Mouse (Mus musculus) liver, postnatal 0 days (tissue): ENCODE data around the gene Zmynd10. TPM values are rescaled to one million over a fixed set of nuclear protein-coding genes. Genes with fewer than 3 reads are reported as not detected.
"Not testable (repeated sequence)": the region's sequence is repeated elsewhere in the genome, so short reads cannot be mapped to it uniquely, and the experiment has no call there.

Experiments used
- ATAC-seq: fragments of 200-750 bp; cut with Nextera tagmentation; 2 replicates; pipeline ENCODE4 v1.8.0; 2017; ENCODE audit warnings: mild to moderate bottlenecking, moderate library complexity
- DNase-seq: peaks from one replicate; pipeline ENCODE4 v3.0.0-alpha.2; 2016
- H3K27ac ChIP-seq: fragments of 300-500 bp; sonication (generic); 2 replicates; pipeline ENCODE4 v1.5.1; 2014; ENCODE audit warnings: antibody characterized with exemption, moderate library complexity, mild to moderate bottlenecking, low read depth
- H3K27me3 ChIP-seq: fragments of 300-500 bp; sonication (generic); 2 replicates; pipeline ENCODE4 v1.6.1; 2014; ENCODE audit warnings: low read length, control low read depth, mixed read lengths; ENCODE audit not compliant: insufficient read depth
- H3K36me3 ChIP-seq: fragments of 300-500 bp; sonication (generic); replicated peaks from 2 replicates; pipeline ENCODE4 v1.6.1; 2014; ENCODE audit warnings: mild to moderate bottlenecking, control low read depth, low read length, moderate library complexity, mixed read lengths; ENCODE audit not compliant: insufficient read depth
- H3K4me1 ChIP-seq: fragments of 300-500 bp; sonication (generic); 2 replicates; pipeline ENCODE4 v1.6.1; 2014; ENCODE audit warnings: antibody characterized with exemption, mild to moderate bottlenecking, control low read depth; ENCODE audit not compliant: insufficient read depth
- H3K4me2 ChIP-seq: fragments of 300-500 bp; sonication (generic); 2 replicates; pipeline ENCODE4 v1.6.1; 2014; ENCODE audit warnings: low read depth, mild to moderate bottlenecking, low read length, moderate library complexity, mixed read lengths
- H3K4me3 ChIP-seq: fragments of 300-500 bp; sonication (generic); 2 replicates; pipeline ENCODE4 v1.5.1; 2014; ENCODE audit warnings: low read depth, low read length
- H3K9ac ChIP-seq: fragments of 300-500 bp; sonication (generic); replicated peaks from 2 replicates; pipeline ENCODE4 v1.6.1; 2014; ENCODE audit warnings: mild to moderate bottlenecking, moderate library complexity
- H3K9me3 ChIP-seq: fragments of 300-500 bp; sonication (generic); 2 replicates; pipeline ENCODE4 v1.6.1; 2016; ENCODE audit warnings: mild to moderate bottlenecking, control low read depth, low read length, mixed read lengths
- CTCF ChIP-seq: sonication (generic); IDR thresholded peaks from 2 replicates; pipeline ENCODE4 v1.5.1; 2016; ENCODE audit warnings: antibody characterized with exemption, low read depth
- EP300 ChIP-seq: IDR thresholded peaks from 2 replicates; pipeline ENCODE4 v1.6.1; 2016; ENCODE audit warnings: antibody characterized with exemption, low read depth, mild to moderate bottlenecking
- WGBS: fragments of 180-500 bp; shearing (Covaris S2); extraction: QIAGEN DNeasy Blood & Tissue Kit; methylation state at CpG from one replicate; pipeline ENCODE4 v1.1.7; 2014; ENCODE audit not compliant: insufficient replicate concordance; 5-methylcytosine and 5-hydroxymethylcytosine counted together
- polyA plus RNA-seq: library from polyadenylated mRNA; unstranded; fragments of >200 nt; fragmentation: Nextera tagmentation; extraction: Ambion mirVana; gene quantifications from 2 replicates; pipeline ENCODE4 v1.2.1, GENCODE M21; 2015

Zmynd10 gene
- polyA plus RNA-seq, 1 experiment from 2014 or later: 0.73 TPM

DNA sequence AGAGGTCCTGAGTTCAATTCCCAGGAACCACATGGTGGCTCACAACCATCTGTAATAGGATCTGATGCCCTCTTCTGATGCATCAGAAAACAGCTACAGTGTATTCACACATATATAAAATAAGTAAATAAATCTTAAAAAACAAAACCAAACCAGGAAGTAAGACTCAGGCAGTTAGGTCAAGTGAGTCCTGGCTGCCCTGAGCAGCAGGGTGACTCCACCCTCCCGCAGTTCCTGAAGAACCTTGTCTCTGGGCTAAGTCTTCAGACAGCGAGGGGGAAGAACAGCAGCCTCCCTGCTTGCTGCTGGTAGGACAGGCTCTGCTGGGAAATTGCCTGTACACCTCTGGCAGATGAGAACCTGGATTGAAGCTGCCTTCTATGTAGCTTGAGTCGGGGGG lies 9.2 kb downstream of the Zmynd10 start:
- Histone ChIP-seq H3K36me3 (peaks cover 50% of the 10 kb centered on the region), H3K27ac (peak overlapping the region; percentile 74), H3K4me2 (peak overlapping the region; percentile 88), H3K9me3 (no peaks in the 10 kb centered on the region), H3K4me3 (peak overlapping the region; percentile 73), H3K27me3 (0 out of 2 replicates have a peak, but pooled peaks cover 6% of the 10 kb centered on the region), H3K4me1 (peaks cover 37% of the 10 kb centered on the region), H3K9ac (peak overlapping the region; percentile 93)
- 52% methylated on average over 3 of the region's 3 CpGs for WGBS
- TF ChIP-seq CTCF: no peak
- TF ChIP-seq EP300: no peak
- DNase-seq (no peak), ATAC-seq (no peak)

- peak; percentile 95 for DNase-seq
- Histone ChIP-seq H3K4me2 (peak within 1 kb of the TSS; percentile 97), H3K36me3 (peaks cover 54% of the 10 kb centered on the region), H3K27ac (peak within 1 kb of the TSS; percentile 84), H3K4me3 (peak within 1 kb of the TSS; percentile 97), H3K9me3 (no peaks in the 10 kb centered on the region), H3K4me1 (peaks cover 45% of the 10 kb centered on the region), H3K27me3 (no peaks in the 10 kb centered on the region), H3K9ac (peak within 1 kb of the TSS; percentile 94)
- no peak for TF ChIP-seq EP300
- no peak for TF ChIP-seq CTCF
- ATAC-seq: peak; percentile 94
- WGBS: 0% methylated on average over 44 of the region's 46 CpGs
Observed at GRCm38 (mm10) chr9:107563029-107563581, 16.0 kb downstream of the Zmynd10 start, which contains the start of gene Tusc2. Gene Tusc2 (plus strand): TSS chr9:107563255.

- peak overlapping the region; percentile 26; the same call in 1 of the 2 replicates for H3K9ac ChIP-seq
- not testable (repeated sequence) for ATAC-seq, H3K4me3 ChIP-seq, H3K4me2 ChIP-seq, DNase-seq, H3K27me3 ChIP-seq, H3K9me3 ChIP-seq
- peak overlapping the region; percentile 87; the same call in 1 of the 2 replicates for H3K27ac ChIP-seq
- peaks cover 57% of the 10 kb centered on the region for H3K4me1 ChIP-seq
- WGBS: 50% methylated on average over 5 of the region's 5 CpGs
- peaks cover 30% of the 10 kb centered on the region for H3K36me3 ChIP-seq
- TF ChIP-seq CTCF: peak; percentile 46
Observed at GRCm38 (mm10) chr9:107565556-107565955, 18.5 kb downstream of the Zmynd10 start.

DNA sequence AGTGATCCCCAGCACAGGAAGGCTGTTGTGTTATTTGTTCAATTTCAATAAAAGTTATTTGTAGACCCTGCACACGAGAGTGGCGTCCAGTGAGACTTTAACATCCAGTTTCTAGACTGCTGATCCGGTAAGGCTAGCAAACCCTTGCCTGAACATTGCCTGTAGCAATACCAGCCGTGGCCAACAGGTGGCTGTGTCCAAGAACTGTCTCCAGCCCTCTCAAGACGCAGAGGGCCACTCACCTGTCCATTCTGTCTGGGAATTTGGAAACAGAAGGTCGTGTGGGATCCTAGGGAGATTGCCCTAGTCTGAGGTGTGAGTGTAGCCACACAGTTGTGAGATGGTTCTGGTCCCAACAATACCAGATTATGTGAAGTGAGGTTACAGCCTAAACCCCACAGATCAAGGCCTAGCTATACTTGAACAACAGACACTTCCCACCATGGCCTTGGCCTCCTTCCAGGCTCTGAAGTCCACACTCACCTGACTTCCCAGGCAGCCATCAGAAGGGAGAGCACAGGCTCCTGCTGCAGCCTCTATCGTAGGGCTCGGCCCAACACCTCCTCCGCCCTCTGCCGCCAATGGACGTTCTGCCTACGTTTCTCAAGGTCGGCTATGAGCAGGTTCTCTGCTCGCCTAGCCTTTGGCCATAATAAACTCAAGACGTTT lies 19.1 kb downstream of the Zmynd10 start:
- TF ChIP-seq CTCF: peak; percentile 95
- TF ChIP-seq EP300: no peak
- DNase-seq (peak; percentile 89), ATAC-seq (no peak)
- peaks cover 63% of the 10 kb centered on the region for H3K4me1 ChIP-seq
- peak overlapping the region; percentile 26; the same call in 1 of the 2 replicates for H3K9ac ChIP-seq
- WGBS: 47% methylated on average over 15 of the region's 15 CpGs
- peak overlapping the region; percentile 90 for H3K4me2 ChIP-seq
- peak overlapping the region; percentile 87 for H3K27ac ChIP-seq
- no peaks in the 10 kb centered on the region for H3K9me3 ChIP-seq
- H3K27me3 ChIP-seq: no peaks in the 10 kb centered on the region
- no peak overlapping the region for H3K4me3 ChIP-seq
- peaks cover 24% of the 10 kb centered on the region for H3K36me3 ChIP-seq

DNA sequence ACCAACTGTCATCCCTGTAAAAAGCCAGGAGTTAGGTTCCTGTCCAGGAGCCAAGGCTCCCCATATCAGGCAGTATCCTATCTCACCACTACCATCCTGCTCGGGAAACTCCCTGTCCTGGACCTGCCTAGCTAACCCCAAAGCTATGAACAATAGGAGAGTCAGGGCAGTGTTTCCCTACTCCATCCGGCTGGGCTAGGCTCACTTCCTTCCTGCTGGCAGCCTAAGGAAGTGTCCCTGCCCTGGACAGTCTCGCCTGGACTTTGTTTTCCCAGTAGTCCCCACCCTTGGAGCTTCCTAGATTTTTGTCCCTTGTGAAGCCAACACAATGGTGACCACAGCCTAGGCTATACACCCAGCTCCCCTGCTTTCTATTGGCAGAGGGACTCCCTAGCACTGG lies 19.8 kb downstream of the Zmynd10 start:
- Histone ChIP-seq H3K27ac (peak overlapping the region; percentile 87), H3K4me3 (0 out of 2 replicates have a peak overlapping the region, but pooled peaks have one; percentile 94), H3K9me3 (no peaks in the 10 kb centered on the region), H3K36me3 (peaks cover 17% of the 10 kb centered on the region), H3K27me3 (no peaks in the 10 kb centered on the region), H3K4me2 (peak overlapping the region; percentile 90), H3K4me1 (peaks cover 70% of the 10 kb centered on the region), H3K9ac (peak overlapping the region; percentile 86; the same call in 1 of the 2 replicates)
- DNase-seq: no peak
- no peak for TF ChIP-seq CTCF
- TF ChIP-seq EP300: 0 out of 2 replicates have a peak, but pooled peaks have one; percentile 16
- WGBS: 39% methylated on average over 3 of the region's 3 CpGs
- ATAC-seq: no peak

- DNase-seq (peak; percentile 64), ATAC-seq (no peak)
- Histone ChIP-seq H3K4me2 (peak within 1 kb of the TSS; percentile 90), H3K27ac (peak within 1 kb of the TSS; percentile 87), H3K9me3 (no peaks in the 10 kb centered on the region), H3K4me3 (peak within 1 kb of the TSS; percentile 94), H3K4me1 (peaks cover 74% of the 10 kb centered on the region), H3K27me3 (no peaks in the 10 kb centered on the region), H3K36me3 (peaks cover 18% of the 10 kb centered on the region), H3K9ac (peak within 1 kb of the TSS; percentile 86)
- TF ChIP-seq EP300 (peak; percentile 42; the same call in 1 of the 2 replicates), CTCF (no peak)
- WGBS: 36% methylated on average over 18 of the region's 18 CpGs
Observed at GRCm38 (mm10) chr9:107567702-107568319, 20.7 kb downstream of the Zmynd10 start, which contains the start of gene Hyal2. Gene Hyal2 (plus strand): TSS chr9:107567945.
